Comparison of ENCODE assay signal across 25 mouse cellular contexts in the genomic region with DNA sequence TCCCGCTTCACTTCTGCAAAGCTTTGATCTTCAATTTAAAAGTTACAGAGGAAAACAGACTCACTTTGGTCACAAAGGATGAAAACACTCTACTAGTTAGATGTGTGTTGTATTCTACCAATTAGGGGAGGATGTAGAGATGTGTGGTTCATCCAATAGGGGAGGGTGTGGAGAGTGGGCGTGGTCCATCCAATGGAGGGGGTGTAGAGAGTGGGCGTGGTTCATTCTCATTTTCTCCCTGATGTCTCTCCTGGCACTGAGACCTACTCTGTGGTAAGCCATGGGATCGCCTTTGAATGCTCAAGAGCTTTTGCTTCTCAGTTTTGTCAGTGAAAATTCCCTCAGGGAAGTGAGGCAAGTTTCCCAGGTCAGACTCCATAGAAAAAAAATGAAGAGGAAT.
DNase-seq lines count a peak whose midpoint lies in the region; ATAC-seq and TF ChIP-seq lines count a peak whose summit lies in the region.
"Had no signal": no experiment of that assay in that cellular context is flagged by ENCODE, and none has a peak within 500 bp of the region (broad histone marks: within the 10 kb centered on the region; RNA-seq: fewer than 3 reads in every experiment).

No protein-coding gene starts in this region.

- 83% methylated on average over 4 of the region's 4 CpGs for WGBS in midbrain, embryonic 10.5 days
- 80% methylated on average over 4 of the region's 4 CpGs for WGBS in midbrain, embryonic 13.5 days
- WGBS in olfactory bulb, adult 2 months: 78% methylated on average over 4 of the region's 4 CpGs

- no peak overlapping the region for H3K9ac ChIP-seq in midbrain, embryonic 13.5 days (replicated peaks)
- H3K9ac ChIP-seq: embryonic facial prominence, embryonic 12.5 days; embryonic facial prominence, embryonic 15.5 days; forebrain, embryonic 12.5 days; forebrain, embryonic 15.5 days; hindbrain, embryonic 13.5 days; intestine, embryonic 15.5 days had no signal

- no peaks in the 10 kb centered on the region for H3K36me3 ChIP-seq in midbrain, embryonic 10.5 days
- no peaks in the 10 kb centered on the region for H3K36me3 ChIP-seq in midbrain, embryonic 13.5 days
- H3K36me3 ChIP-seq: embryonic facial prominence, embryonic 12.5 days; embryonic facial prominence, embryonic 15.5 days; forebrain, embryonic 12.5 days; forebrain, embryonic 15.5 days; G1E; hindbrain, embryonic 10.5 days; hindbrain, embryonic 13.5 days; intestine, embryonic 15.5 days had no signal

- H3K27ac ChIP-seq in midbrain, embryonic 10.5 days (replicated peaks): 0 out of 2 replicates have a peak overlapping the region, but pooled peaks have one; percentile 6
- H3K27ac ChIP-seq in midbrain, embryonic 13.5 days: no peak overlapping the region
- H3K27ac ChIP-seq in olfactory bulb, adult 2 months (ENCODE audit: insufficient read depth, low read depth, low read length): peak overlapping the region; percentile 65; the same call in 1 of the 2 replicates
- H3K27ac ChIP-seq: embryonic facial prominence, embryonic 12.5 days; embryonic facial prominence, embryonic 15.5 days; forebrain, embryonic 12.5 days; forebrain, embryonic 15.5 days; hindbrain, embryonic 10.5 days; hindbrain, embryonic 13.5 days; intestine, embryonic 15.5 days had no signal

- TF ChIP-seq CTCF in olfactory bulb, adult 2 months (IDR thresholded peaks at IDR 0.05; ENCODE audit: insufficient read depth, low read depth, low read length): no peak

- H3K4me3 ChIP-seq in midbrain, embryonic 10.5 days: no peak overlapping the region
- H3K4me3 ChIP-seq in midbrain, embryonic 13.5 days (replicated peaks): no peak overlapping the region
- H3K4me3 ChIP-seq in olfactory bulb, adult 2 months (ENCODE audit: insufficient read depth, low read depth, low read length): no peak overlapping the region
- H3K4me3 ChIP-seq: embryonic facial prominence, embryonic 12.5 days; embryonic facial prominence, embryonic 15.5 days; forebrain, embryonic 12.5 days; forebrain, embryonic 15.5 days; hindbrain, embryonic 10.5 days; hindbrain, embryonic 13.5 days; intestine, embryonic 15.5 days had no signal

- no peaks in the 10 kb centered on the region for H3K9me3 ChIP-seq in midbrain, embryonic 10.5 days (replicated peaks)
- H3K9me3 ChIP-seq in midbrain, embryonic 13.5 days: no peaks in the 10 kb centered on the region
- H3K9me3 ChIP-seq: embryonic facial prominence, embryonic 12.5 days; embryonic facial prominence, embryonic 15.5 days; forebrain, embryonic 12.5 days; forebrain, embryonic 15.5 days; hindbrain, embryonic 10.5 days; hindbrain, embryonic 13.5 days; intestine, embryonic 15.5 days had no signal

- no peak for ATAC-seq in midbrain, embryonic 13.5 days
- ATAC-seq: CD4-positive, CD25-positive, alpha-beta regulatory T cell, adult 4 months; forebrain, embryonic 15.5 days; hindbrain, embryonic 16.5 days; intestine, embryonic 15.5 days had no signal

- no peaks in the 10 kb centered on the region for H3K4me1 ChIP-seq in midbrain, embryonic 10.5 days
- no peaks in the 10 kb centered on the region for H3K4me1 ChIP-seq in midbrain, embryonic 13.5 days (replicated peaks)
- H3K4me1 ChIP-seq in olfactory bulb, adult 2 months (ENCODE audit: control insufficient read depth, insufficient read depth, low read length): peaks cover 13% of the 10 kb centered on the region
- H3K4me1 ChIP-seq: embryonic facial prominence, embryonic 12.5 days; embryonic facial prominence, embryonic 15.5 days; forebrain, embryonic 12.5 days; forebrain, embryonic 15.5 days; hindbrain, embryonic 13.5 days; intestine, embryonic 15.5 days had no signal

- H3K4me2 ChIP-seq in midbrain, embryonic 13.5 days (replicated peaks): no peak overlapping the region
- H3K4me2 ChIP-seq: embryonic facial prominence, embryonic 12.5 days; embryonic facial prominence, embryonic 15.5 days; forebrain, embryonic 12.5 days; forebrain, embryonic 15.5 days; heart, embryonic 11.5 days; hindbrain, embryonic 13.5 days; intestine, embryonic 15.5 days had no signal

- TF ChIP-seq POLR2A in olfactory bulb, adult 2 months (IDR thresholded peaks at IDR 0.05; ENCODE audit: insufficient read depth, low read depth, low read length): no peak

- H3K27me3 ChIP-seq in midbrain, embryonic 10.5 days (ENCODE audit: low read depth, poor library complexity, severe bottlenecking): no peaks in the 10 kb centered on the region
- no peaks in the 10 kb centered on the region for H3K27me3 ChIP-seq in midbrain, embryonic 13.5 days
- H3K27me3 ChIP-seq: embryonic facial prominence, embryonic 12.5 days; embryonic facial prominence, embryonic 15.5 days; forebrain, embryonic 12.5 days; forebrain, embryonic 15.5 days; hindbrain, embryonic 13.5 days; intestine, embryonic 15.5 days had no signal

- no peak for DNase-seq in midbrain, embryonic 10.5 days (ENCODE audit: low spot score)
- peak; percentile 16 for DNase-seq in NIH3T3 (ENCODE audit: low read depth)
- DNase-seq in kidney, adult 18-20 months: no peak
- no peak for DNase-seq in spleen, adult 12 weeks (ENCODE audit: low spot score)
- DNase-seq: adrenal gland, postnatal 10 days; adrenal gland, postnatal 36 days; cerebellum, adult 18-20 months; cerebellum, adult 9-10 months; cerebellum, postnatal 14 days; gastrocnemius, postnatal 10 days; gastrocnemius, postnatal 36 days; heart, postnatal 36 days had no signal
